Mouse (Mus musculus) hindbrain, embryonic 16.5 days (tissue): Measurements from ENCODE around the gene Gsg1l. TPM values are rescaled to one million over a fixed set of nuclear protein-coding genes. Genes with fewer than 3 reads are reported as not detected.

ENCODE experiments used
- ATAC-seq: fragments of 200-750 bp; cut with Nextera tagmentation; 2 replicates; pipeline ENCODE4 v1.8.0; 2017; ENCODE audit warnings: moderate TSS enrichment, moderate library complexity
- H3K27ac ChIP-seq: fragments of 300-500 bp; sonication (generic); 2 replicates; pipeline ENCODE4 v1.5.1; 2014; ENCODE audit warnings: low read depth, mild to moderate bottlenecking, control low read depth, low read length, moderate library complexity
- H3K27me3 ChIP-seq: fragments of 300-500 bp; sonication (generic); replicated peaks from 2 replicates; pipeline ENCODE4 v1.6.1; 2014; ENCODE audit warnings: low read length; ENCODE audit not compliant: control insufficient read depth, insufficient read depth
- H3K36me3 ChIP-seq: fragments of 300-500 bp; sonication (generic); 2 replicates; pipeline ENCODE4 v1.6.1; 2014; ENCODE audit warnings: mild to moderate bottlenecking, low read length, moderate library complexity, mixed read lengths; ENCODE audit not compliant: control insufficient read depth, insufficient read depth
- H3K4me1 ChIP-seq: fragments of 300-500 bp; sonication (generic); 2 replicates; pipeline ENCODE4 v1.6.1; 2014; ENCODE audit warnings: low read depth, low read length; ENCODE audit not compliant: control insufficient read depth, insufficient read depth
- H3K4me2 ChIP-seq: fragments of 300-500 bp; sonication (generic); 2 replicates; pipeline ENCODE4 v1.6.1; 2014; ENCODE audit warnings: mild to moderate bottlenecking, low read length, control low read depth, moderate library complexity
- H3K4me3 ChIP-seq: fragments of 300-500 bp; sonication (generic); 2 replicates; pipeline ENCODE4 v1.5.1; 2014; ENCODE audit warnings: mild to moderate bottlenecking, low read length, control low read depth, moderate library complexity
- H3K9ac ChIP-seq: fragments of 300-500 bp; sonication (generic); 2 replicates; pipeline ENCODE4 v1.6.1; 2014; ENCODE audit warnings: low read depth, mild to moderate bottlenecking, control low read depth, low read length, moderate library complexity
- H3K9me3 ChIP-seq: fragments of 300-500 bp; sonication (generic); 2 replicates; pipeline ENCODE4 v1.6.1; 2014; ENCODE audit warnings: mild to moderate bottlenecking, low read length, moderate library complexity; ENCODE audit not compliant: control insufficient read depth
- WGBS: fragments of 180-500 bp; shearing (Covaris S2); extraction: QIAGEN DNeasy Blood & Tissue Kit; methylation state at CpG from one replicate; pipeline ENCODE4 v1.1.7; 2014; 5-methylcytosine and 5-hydroxymethylcytosine counted together
- polyA plus RNA-seq: library from polyadenylated mRNA; unstranded; fragments of >200 nt; fragmentation: Nextera tagmentation; extraction: Ambion mirVana; gene quantifications from 2 replicates; pipeline ENCODE4 v1.2.1, GENCODE M21; 2015

Gene Gsg1l
- polyA plus RNA-seq, 1 experiment from 2014 or later: 16.9 TPM

DNA sequence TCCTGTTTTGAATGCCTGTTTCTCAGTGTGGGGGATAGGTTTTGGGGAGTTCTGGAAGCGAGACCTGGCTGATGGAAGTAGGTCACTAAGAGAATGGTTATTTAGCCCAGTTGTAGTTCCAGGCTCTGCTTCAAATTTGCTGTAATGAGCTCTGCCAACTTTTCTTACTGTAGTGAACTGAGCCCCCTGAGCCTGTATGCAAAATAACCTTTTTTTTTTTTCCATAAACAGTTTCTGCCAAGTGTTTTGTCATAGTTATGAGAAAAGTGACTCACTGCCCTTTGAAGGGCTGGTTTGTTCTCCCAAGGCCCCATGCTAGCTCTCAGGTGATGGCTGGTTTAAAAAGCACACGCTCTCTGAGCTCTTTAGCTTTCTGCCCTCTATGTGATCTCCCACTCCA is 248.7 kb downstream of the Gsg1l start:
- Histone ChIP-seq H3K9ac (no peak overlapping the region), H3K4me1 (peaks cover 20% of the 10 kb centered on the region), H3K27ac (no peak overlapping the region), H3K36me3 (no peaks in the 10 kb centered on the region), H3K9me3 (no peaks in the 10 kb centered on the region), H3K4me3 (no peak overlapping the region), H3K4me2 (no peak overlapping the region), H3K27me3 (no peaks in the 10 kb centered on the region)
- no peak for ATAC-seq
- WGBS: 91% methylated on average over 2 of the region's 2 CpGs

- Histone ChIP-seq H3K4me2 (no peak overlapping the region), H3K27ac (no peak overlapping the region), H3K4me3 (no peak overlapping the region), H3K4me1 (peaks cover 14% of the 10 kb centered on the region), H3K9me3 (no peaks in the 10 kb centered on the region), H3K36me3 (no peaks in the 10 kb centered on the region), H3K27me3 (no peaks in the 10 kb centered on the region), H3K9ac (no peak overlapping the region)
- ATAC-seq: no peak
- WGBS: 76% methylated on average over 1 of the region's 1 CpGs
Measured at GRCm38 (mm10) chr7:125832767-125833166, 249.4 kb downstream of the Gsg1l start.

- H3K9ac ChIP-seq: no peak overlapping the region
- no peaks in the 10 kb centered on the region for H3K9me3 ChIP-seq
- peak; percentile 72 for ATAC-seq
- no peaks in the 10 kb centered on the region for H3K27me3 ChIP-seq
- H3K4me1 ChIP-seq: peaks cover 13% of the 10 kb centered on the region
- H3K4me2 ChIP-seq: no peak overlapping the region
- H3K27ac ChIP-seq: peak overlapping the region; percentile 31; the same call in 1 of the 2 replicates
- 44% methylated on average over 3 of the region's 3 CpGs for WGBS
- no peaks in the 10 kb centered on the region for H3K36me3 ChIP-seq
- no peak overlapping the region for H3K4me3 ChIP-seq
Measured at GRCm38 (mm10) chr7:125829121-125829666, 253.0 kb downstream of the Gsg1l start.

DNA sequence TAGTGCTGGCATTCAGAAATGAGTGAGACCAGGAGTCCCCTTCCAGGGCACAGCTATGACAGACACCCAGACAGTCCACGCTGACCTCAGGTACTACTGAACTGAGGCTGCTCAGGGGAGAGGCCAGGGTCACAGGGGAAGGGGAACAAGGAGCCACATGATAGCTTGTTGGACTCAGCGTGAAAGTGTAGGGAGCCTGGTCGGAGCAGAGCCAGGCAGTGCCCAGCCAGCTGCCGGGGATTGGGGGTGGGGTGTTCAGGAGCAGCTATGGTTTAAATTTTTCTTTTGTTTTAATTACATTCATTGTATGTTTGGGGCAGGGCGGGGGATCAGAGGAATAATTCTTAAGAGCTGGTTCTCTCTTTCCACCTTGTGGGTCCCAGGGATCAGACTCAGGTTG is 253.7 kb downstream of the Gsg1l start:
- no peak overlapping the region for H3K4me2 ChIP-seq
- no peak for ATAC-seq
- 58% methylated on average over 5 of the region's 5 CpGs for WGBS
- H3K36me3 ChIP-seq: no peaks in the 10 kb centered on the region
- H3K4me1 ChIP-seq: peaks cover 13% of the 10 kb centered on the region
- no peaks in the 10 kb centered on the region for H3K27me3 ChIP-seq
- H3K27ac ChIP-seq: no peak overlapping the region
- no peak overlapping the region for H3K9ac ChIP-seq
- H3K4me3 ChIP-seq: no peak overlapping the region
- no peaks in the 10 kb centered on the region for H3K9me3 ChIP-seq

Other genes starting within 250 kb of the Gsg1l start
- 44.4 and 54.4 TPM in 2 replicates for gene Xpo6, start 118.1 kb upstream of the Gsg1l start, polyA plus RNA-seq
- 159 and 208 TPM in 2 replicates for gene Sbk1, start 190.2 kb upstream of the Gsg1l start, polyA plus RNA-seq